In genomic region chr17:24442632-24443155, GRCm38 (mm10) we compare ENCODE assay signal across 14 mouse cellular contexts. TPM values are rescaled to one million over a fixed set of nuclear protein-coding genes. Genes with fewer than 3 reads are reported as not detected.
DNase-seq lines count a peak whose midpoint lies in the region; ATAC-seq and TF ChIP-seq lines count a peak whose summit lies in the region.
"Had no signal": no experiment of that assay in that cellular context is flagged by ENCODE, and none has a peak within 500 bp of the region (broad histone marks: within the 10 kb centered on the region; RNA-seq: fewer than 3 reads in every experiment).

TSS of gene Dnase1l2 (minus strand) at chr17:24443105.

- intact Hi-C loops in gastrocnemius, adult 2 months (cut with DNase I), result no loop called here
- intact Hi-C loops in gastrocnemius, postnatal 36 days (cut with DNase I), result no loop called here

- H3K4me1 ChIP-seq in lung, adult 2 months (ENCODE audit: control insufficient read depth, insufficient read depth, low read length), result no peaks in the 10 kb centered on the region
- no peaks in the 10 kb centered on the region for H3K4me1 ChIP-seq in lung, postnatal 0 days (ENCODE audit: insufficient read depth, low read depth, low read length)
- no peaks in the 10 kb centered on the region for H3K4me1 ChIP-seq in embryonic facial prominence, embryonic 15.5 days
- H3K4me1 ChIP-seq: forebrain, embryonic 15.5 days; midbrain, embryonic 15.5 days had no signal

- ATAC-seq in lung, postnatal 0 days, result no peak
- ATAC-seq in embryonic facial prominence, embryonic 15.5 days (ENCODE audit: insufficient number of reproducible peaks, low FRiP score, low TSS enrichment, low read depth), result no peak
- ATAC-seq: forebrain, embryonic 15.5 days; midbrain, embryonic 15.5 days had no signal

- no peak within 1 kb of the TSS for H3K9ac ChIP-seq in lung, postnatal 0 days (replicated peaks; ENCODE audit: low read depth)
- H3K9ac ChIP-seq in embryonic facial prominence, embryonic 15.5 days, result no peak within 1 kb of the TSS
- H3K9ac ChIP-seq: forebrain, embryonic 15.5 days; midbrain, embryonic 15.5 days had no signal

- no peak within 1 kb of the TSS for H3K4me2 ChIP-seq in lung, postnatal 0 days (replicated peaks; ENCODE audit: low read depth, low read length)
- no peak within 1 kb of the TSS for H3K4me2 ChIP-seq in embryonic facial prominence, embryonic 15.5 days (replicated peaks)
- H3K4me2 ChIP-seq: forebrain, embryonic 15.5 days; liver, embryonic 11.5 days; midbrain, embryonic 15.5 days had no signal

- 64% methylated on average over 7 of the region's 7 CpGs for WGBS in lung, adult 2 months
- 69% methylated on average over 7 of the region's 7 CpGs for WGBS in lung, postnatal 0 days
- WGBS in embryonic facial prominence, embryonic 15.5 days, result 58% methylated on average over 7 of the region's 7 CpGs

- TF ChIP-seq POLR2A in lung, adult 2 months (IDR thresholded peaks at IDR 0.05; ENCODE audit: borderline replicate concordance, extremely low read depth, low read depth, low read length), result no peak

- H3K27ac ChIP-seq in gastrocnemius, adult 2 months, result peak within 1 kb of the TSS; percentile 31
- no peak within 1 kb of the TSS for H3K27ac ChIP-seq in lung, postnatal 0 days (ENCODE audit: low read length)
- H3K27ac ChIP-seq in embryonic facial prominence, embryonic 15.5 days (replicated peaks), result peak within 1 kb of the TSS; percentile 55; the same call in 1 of the 2 replicates
- H3K27ac ChIP-seq: forebrain, embryonic 15.5 days; midbrain, embryonic 15.5 days had no signal

- H3K27me3 ChIP-seq in lung, postnatal 0 days (replicated peaks; ENCODE audit: insufficient read depth, low read length), result no peaks in the 10 kb centered on the region
- no peaks in the 10 kb centered on the region for H3K27me3 ChIP-seq in embryonic facial prominence, embryonic 15.5 days
- H3K27me3 ChIP-seq: CH12.LX; forebrain, embryonic 15.5 days; midbrain, embryonic 15.5 days had no signal

- no peaks in the 10 kb centered on the region for H3K9me3 ChIP-seq in lung, postnatal 0 days (ENCODE audit: low read length)
- H3K9me3 ChIP-seq in embryonic facial prominence, embryonic 15.5 days (replicated peaks), result no peaks in the 10 kb centered on the region
- H3K9me3 ChIP-seq: forebrain, embryonic 15.5 days; midbrain, embryonic 15.5 days had no signal

- DNase-seq in adrenal gland, postnatal 14 days, result peak; percentile 43
- no peak for DNase-seq in adrenal gland, postnatal 36 days
- DNase-seq in gastrocnemius, adult 2 months, result peak; percentile 56
- DNase-seq in gastrocnemius, postnatal 36 days, result no peak
- no peak for DNase-seq in lung, adult 2 months
- DNase-seq in lung, postnatal 0 days (ENCODE audit: low spot score), result no peak
- no peak for DNase-seq in adrenal gland, adult (ENCODE audit: inconsistent age in 2 of 2, low spot score in 1 of 2)

- peaks cover 40% of the 10 kb centered on the region for H3K36me3 ChIP-seq in lung, postnatal 0 days (ENCODE audit: insufficient read depth, low read length)
- peaks cover 78% of the 10 kb centered on the region for H3K36me3 ChIP-seq in embryonic facial prominence, embryonic 15.5 days

- H3K4me3 ChIP-seq in gastrocnemius, adult 2 months, result no peak within 1 kb of the TSS
- H3K4me3 ChIP-seq in lung, adult 2 months (replicated peaks; ENCODE audit: extremely low read depth, low read depth, low read length), result no peak within 1 kb of the TSS
- no peak within 1 kb of the TSS for H3K4me3 ChIP-seq in lung, postnatal 0 days (ENCODE audit: low read depth, low read length)
- no peak within 1 kb of the TSS for H3K4me3 ChIP-seq in embryonic facial prominence, embryonic 15.5 days (replicated peaks)
- H3K4me3 ChIP-seq: erythroblast, embryonic 14.5 days; forebrain, embryonic 15.5 days; midbrain, embryonic 15.5 days had no signal

- no peak for TF ChIP-seq EP300 in lung, postnatal 0 days (IDR thresholded peaks at IDR 0.05)

- TF ChIP-seq CTCF in gastrocnemius, adult 2 months (IDR thresholded peaks at IDR 0.05), result no peak
- no peak for TF ChIP-seq CTCF in lung, adult 2 months (IDR thresholded peaks at IDR 0.05; ENCODE audit: insufficient read depth, low read length)
- TF ChIP-seq CTCF in lung, postnatal 0 days (IDR thresholded peaks at IDR 0.05), result no peak

RNA-seq across cellular contexts. Expression of gene Dnase1l2, which starts in this region (rescaled TPM):
- 1.8 and 2.5 TPM in 2 replicates for total RNA-seq in adrenal gland, postnatal 14 days (2021)
- total RNA-seq in adrenal gland, postnatal 36 days (2021), result 1 to 10 TPM; 2.1 to 4.3 TPM
- total RNA-seq in gastrocnemius, adult 2 months (2021), result 1 to 10 TPM; 1.4 to 2.2 TPM
- under 1 TPM; 0.49 to 0.99 TPM for total RNA-seq in gastrocnemius, postnatal 36 days (2021)
- polyA plus RNA-seq in lung, adult 2 months (2012; rRNA removed), result 7.7 and 22.4 TPM in 2 replicates
- 1.1 and 1.4 TPM in 2 replicates for polyA plus RNA-seq in lung, postnatal 0 days (2015; fragmentation: Nextera tagmentation; extraction: Ambion mirVana)
- 13.0 and 17.2 TPM in 2 replicates for polyA plus RNA-seq in embryonic facial prominence, embryonic 15.5 days (2015; fragmentation: Nextera tagmentation; extraction: Ambion mirVana)
- total RNA-seq: hematopoietic stem cell, adult 5-6 weeks had no signal

Comparison
In these comparisons a context has a peak if more than half of its experiments do, and no peak if none do; other contexts are left out.
1. DNase-seq: peak in adrenal gland, postnatal 14 days (single experiment) and gastrocnemius, adult 2 months (single experiment); none in adrenal gland, postnatal 36 days (0 of 2), gastrocnemius, postnatal 36 days (0 of 2), lung, adult 2 months (single experiment), lung, postnatal 0 days (single experiment) and adrenal gland, adult (0 of 2).